Mouse (Mus musculus): ENCODE results near the gene Acsf2. TPM values are rescaled to one million over a fixed set of nuclear protein-coding genes. Genes with fewer than 3 reads are reported as not detected.
A peak's percentile ranks its signal among the peaks of the same experiment; 100 is the strongest.

Gene Acsf2
- total and polyA plus RNA-seq, 3 experiments, result 146 to 167 (median 155) TPM

- DNase-seq, result no peak
Observed at GRCm38 (mm10) chr11:94598437-94599120, 3.1 kb downstream of the Acsf2 start.

- peak; percentile 94 for DNase-seq
Observed at GRCm38 (mm10) chr11:94597319-94597718, 4.4 kb downstream of the Acsf2 start.

GRCm38 (mm10) chr11:94596311-94596852, 5.3 kb downstream of the Acsf2 start:
- no peak for DNase-seq

GRCm38 (mm10) chr11:94587511-94587910, 14.2 kb downstream of the Acsf2 start:
- DNase-seq, result no peak

- DNase-seq, result no peak
Observed at GRCm38 (mm10) chr11:94585091-94585490, 16.6 kb downstream of the Acsf2 start.

- DNase-seq, result no peak
Observed at GRCm38 (mm10) chr11:94580111-94580740, 21.4 kb downstream of the Acsf2 start.

- DNase-seq, result no peak
Observed at GRCm38 (mm10) chr11:94576361-94576760, 25.3 kb downstream of the Acsf2 start.

- DNase-seq, result no peak
Observed at GRCm38 (mm10) chr11:94575036-94575435, 26.6 kb downstream of the Acsf2 start.

GRCm38 (mm10) chr11:94574560-94574959, 27.1 kb downstream of the Acsf2 start:
- DNase-seq, result no peak

GRCm38 (mm10) chr11:94571850-94572249, 29.8 kb downstream of the Acsf2 start:
- DNase-seq, result no peak

GRCm38 (mm10) chr11:94570612-94571011, 31.1 kb downstream of the Acsf2 start:
- DNase-seq, result peak; percentile 57

- no peak for DNase-seq
Observed at GRCm38 (mm10) chr11:94567326-94567725, 34.3 kb downstream of the Acsf2 start.

GRCm38 (mm10) chr11:94566534-94566933, 35.1 kb downstream of the Acsf2 start:
- DNase-seq, result no peak

- DNase-seq, result no peak
Observed at GRCm38 (mm10) chr11:94565151-94565479, 36.6 kb downstream of the Acsf2 start.

GRCm38 (mm10) chr11:94564437-94565150, 37.1 kb downstream of the Acsf2 start, which contains the start of gene Chad:
Gene Chad, plus strand, starts transcription at chr11:94565047.
- peak; percentile 52 for DNase-seq

GRCm38 (mm10) chr11:94563821-94564220, 37.9 kb downstream of the Acsf2 start:
- no peak for DNase-seq

- no peak for DNase-seq
Observed at GRCm38 (mm10) chr11:94563383-94563782, 38.3 kb downstream of the Acsf2 start.

- DNase-seq, result no peak
Observed at GRCm38 (mm10) chr11:94558226-94558625, 43.4 kb downstream of the Acsf2 start.

GRCm38 (mm10) chr11:94550442-94550744, 51.3 kb downstream of the Acsf2 start:
- DNase-seq, result no peak

- no peak for DNase-seq
Observed at GRCm38 (mm10) chr11:94549691-94550441, 51.8 kb downstream of the Acsf2 start.

- DNase-seq, result peak; percentile 96
Observed at GRCm38 (mm10) chr11:94548888-94549690, 52.6 kb downstream of the Acsf2 start, which contains the start of gene Rsad1. Gene Rsad1, minus strand, starts transcription at chr11:94549255.

All from adrenal gland, adult 2 months (tissue).